ENCODE assay signal across 8 mouse cellular contexts in genomic region chr15:77928091-77928490, GRCm38 (mm10). TPM values are rescaled to one million over a fixed set of nuclear protein-coding genes. Genes with fewer than 3 reads are reported as not detected.
DNase-seq lines count a peak whose midpoint lies in the region; ATAC-seq and TF ChIP-seq lines count a peak whose summit lies in the region.

No protein-coding gene starts in this region.

- H3K27ac ChIP-seq in heart, embryonic 16.5 days (ENCODE audit: low read length): peak overlapping the region; percentile 96
- H3K27ac ChIP-seq in bone marrow, adult 2 months (ENCODE audit: control insufficient read depth, insufficient read depth, low read depth, low read length, poor library complexity): no peak overlapping the region
- H3K27ac ChIP-seq in hindbrain, embryonic 11.5 days (ENCODE audit: low read depth, low read length): no peak overlapping the region
- H3K27ac ChIP-seq in midbrain, embryonic 12.5 days (replicated peaks): peak overlapping the region; percentile 85; the same call in 1 of the 2 replicates

- 16% methylated on average over 4 of the region's 4 CpGs for WGBS in heart, embryonic 16.5 days
- 23% methylated on average over 4 of the region's 4 CpGs for WGBS in bone marrow, adult 2 months
- 31% methylated on average over 4 of the region's 4 CpGs for WGBS in hindbrain, embryonic 11.5 days
- 30% methylated on average over 4 of the region's 4 CpGs for WGBS in midbrain, embryonic 12.5 days

- no peak for ATAC-seq in heart, embryonic 16.5 days (replicated peaks; ENCODE audit: extremely low read depth, insufficient read depth, low FRiP score)
- ATAC-seq in hindbrain, embryonic 11.5 days (ENCODE audit: low FRiP score): no peak
- ATAC-seq in midbrain, embryonic 12.5 days (ENCODE audit: low FRiP score, low read depth): 0 out of 2 replicates have a peak, but pooled peaks have one; percentile 14
- ATAC-seq in inflammation-experienced regulatory T-cells, adult 6 months: no peak

- TF ChIP-seq CTCF in bone marrow, adult 2 months (IDR thresholded peaks at IDR 0.05; ENCODE audit: control insufficient read depth, insufficient read depth, low read length): no peak

- TF ChIP-seq POLR2A in bone marrow, adult 2 months (IDR thresholded peaks at IDR 0.05; ENCODE audit: borderline replicate concordance, control insufficient read depth, low read depth, low read length): no peak

- no peaks in the 10 kb centered on the region for H3K9me3 ChIP-seq in heart, embryonic 16.5 days (replicated peaks; ENCODE audit: control insufficient read depth, low read length)
- H3K9me3 ChIP-seq in hindbrain, embryonic 11.5 days (ENCODE audit: control insufficient read depth, low read length): no peaks in the 10 kb centered on the region
- H3K9me3 ChIP-seq in midbrain, embryonic 12.5 days: no peaks in the 10 kb centered on the region

- DNase-seq in heart, adult 9 months (ENCODE audit: low spot score in 2 of 2): no peak
- DNase-seq in hindbrain, embryonic 11.5 days (ENCODE audit: low spot score): no peak
- DNase-seq in thymus, postnatal 14 days: no peak
- no peak for DNase-seq in right cerebral cortex, postnatal 10 days (ENCODE audit: low spot score in 2 of 2)

- peak overlapping the region; percentile 74 for H3K4me2 ChIP-seq in heart, embryonic 16.5 days (ENCODE audit: low read depth, low read length)
- peak overlapping the region; percentile 57 for H3K4me2 ChIP-seq in hindbrain, embryonic 11.5 days (replicated peaks; ENCODE audit: low read depth, low read length)
- peak overlapping the region; percentile 86 for H3K4me2 ChIP-seq in midbrain, embryonic 12.5 days (replicated peaks)

- H3K4me3 ChIP-seq in heart, embryonic 16.5 days (ENCODE audit: low read length): peak overlapping the region; percentile 66
- H3K4me3 ChIP-seq in bone marrow, adult 2 months (replicated peaks; ENCODE audit: control insufficient read depth, low read depth, low read length): peak overlapping the region; percentile 30
- peak overlapping the region; percentile 43 for H3K4me3 ChIP-seq in hindbrain, embryonic 11.5 days (ENCODE audit: low read depth, low read length)
- peak overlapping the region; percentile 62 for H3K4me3 ChIP-seq in midbrain, embryonic 12.5 days

- H3K4me1 ChIP-seq in heart, embryonic 16.5 days (ENCODE audit: control insufficient read depth, insufficient read depth, low read length): peaks cover 15% of the 10 kb centered on the region
- H3K4me1 ChIP-seq in bone marrow, adult 2 months (ENCODE audit: control insufficient read depth, insufficient read depth, low read length): peaks cover 6% of the 10 kb centered on the region
- peaks cover 6% of the 10 kb centered on the region; the same call in 1 of the 2 replicates for H3K4me1 ChIP-seq in hindbrain, embryonic 11.5 days (replicated peaks; ENCODE audit: control insufficient read depth, insufficient read depth, low read length)
- H3K4me1 ChIP-seq in midbrain, embryonic 12.5 days: peaks cover 25% of the 10 kb centered on the region

- peaks cover 28% of the 10 kb centered on the region for H3K36me3 ChIP-seq in heart, embryonic 16.5 days (ENCODE audit: control insufficient read depth, insufficient read depth)
- H3K36me3 ChIP-seq in hindbrain, embryonic 11.5 days (ENCODE audit: control insufficient read depth, insufficient read depth, low read length): peaks cover 9% of the 10 kb centered on the region
- peaks cover 31% of the 10 kb centered on the region for H3K36me3 ChIP-seq in midbrain, embryonic 12.5 days

- peak overlapping the region; percentile 77 for H3K9ac ChIP-seq in heart, embryonic 16.5 days (ENCODE audit: low read length)
- peak overlapping the region; percentile 40 for H3K9ac ChIP-seq in hindbrain, embryonic 11.5 days (ENCODE audit: low read depth, low read length)
- peak overlapping the region; percentile 61 for H3K9ac ChIP-seq in midbrain, embryonic 12.5 days (replicated peaks)

- no peaks in the 10 kb centered on the region for H3K27me3 ChIP-seq in heart, embryonic 16.5 days (ENCODE audit: control insufficient read depth, insufficient read depth, low read length)
- H3K27me3 ChIP-seq in hindbrain, embryonic 11.5 days (ENCODE audit: control insufficient read depth, insufficient read depth, low read length): no peaks in the 10 kb centered on the region
- H3K27me3 ChIP-seq in midbrain, embryonic 12.5 days: 0 out of 2 replicates have a peak, but pooled peaks cover 4% of the 10 kb centered on the region

RNA-seq across cellular contexts. Expression of gene Txn2, which starts 0.7 kb away (rescaled TPM):
- 321 and 325 TPM in 2 replicates for polyA plus RNA-seq in heart, embryonic 16.5 days (2015; fragmentation: Nextera tagmentation; extraction: Ambion mirVana)
- polyA plus RNA-seq in bone marrow, adult 2 months (2011; ENCODE audit: insufficient read depth, insufficient read length, low replicate concordance, missing spikeins): 172 and 288 TPM in 2 replicates
- polyA plus RNA-seq in hindbrain, embryonic 11.5 days (2014; fragmentation: Nextera tagmentation; extraction: Ambion mirVana): 251 and 253 TPM in 2 replicates
- 206 and 210 TPM in 2 replicates for polyA plus RNA-seq in midbrain, embryonic 12.5 days (2016; fragmentation: Nextera tagmentation; extraction: Ambion mirVana)
- 100 to 1,000 TPM; 178 to 243 (median 221) TPM for polyA plus RNA-seq in inflammation-experienced regulatory T-cells, adult 6 months (2017; shearing (Covaris generic))

RNA-seq across cellular contexts. Expression of gene Foxred2, which starts 28.4 kb away (rescaled TPM):
- polyA plus RNA-seq in heart, embryonic 16.5 days (2015; fragmentation: Nextera tagmentation; extraction: Ambion mirVana): 0.76 and 1.0 TPM in 2 replicates
- polyA plus RNA-seq in bone marrow, adult 2 months (2011; ENCODE audit: insufficient read depth, insufficient read length, low replicate concordance, missing spikeins): 2.9 and 6.5 TPM in 2 replicates
- 4.4 and 4.6 TPM in 2 replicates for polyA plus RNA-seq in hindbrain, embryonic 11.5 days (2014; fragmentation: Nextera tagmentation; extraction: Ambion mirVana)
- polyA plus RNA-seq in midbrain, embryonic 12.5 days (2016; fragmentation: Nextera tagmentation; extraction: Ambion mirVana): 6.2 and 6.8 TPM in 2 replicates
- 1 to 10 TPM; 1.5 to 4.6 (median 2.5) TPM for polyA plus RNA-seq in inflammation-experienced regulatory T-cells, adult 6 months (2017; shearing (Covaris generic))

RNA-seq across cellular contexts. Expression of gene Eif3d, which starts 42.5 kb away (rescaled TPM):
- 124 and 125 TPM in 2 replicates for polyA plus RNA-seq in heart, embryonic 16.5 days (2015; fragmentation: Nextera tagmentation; extraction: Ambion mirVana)
- 53.3 and 79.3 TPM in 2 replicates for polyA plus RNA-seq in bone marrow, adult 2 months (2011; ENCODE audit: insufficient read depth, insufficient read length, low replicate concordance, missing spikeins)
- polyA plus RNA-seq in hindbrain, embryonic 11.5 days (2014; fragmentation: Nextera tagmentation; extraction: Ambion mirVana): 246 and 250 TPM in 2 replicates
- polyA plus RNA-seq in midbrain, embryonic 12.5 days (2016; fragmentation: Nextera tagmentation; extraction: Ambion mirVana): 219 and 233 TPM in 2 replicates
- 100 to 1,000 TPM; 129 to 182 (median 175) TPM for polyA plus RNA-seq in inflammation-experienced regulatory T-cells, adult 6 months (2017; shearing (Covaris generic))

Comparison
In these comparisons a context has a peak if more than half of its experiments do, and no peak if none do; other contexts are left out.
1. H3K27ac ChIP-seq: peak in heart, embryonic 16.5 days (single experiment) and midbrain, embryonic 12.5 days (single experiment); none in bone marrow, adult 2 months (single experiment) and hindbrain, embryonic 11.5 days (single experiment).
2. Peak in every context shown above with its lines, with median percentiles within 50 percentile points of each other: H3K4me2 ChIP-seq, H3K4me3 ChIP-seq and H3K9ac ChIP-seq.